Mouse (Mus musculus): ENCODE measurements around the gene Pnp2. TPM values are rescaled to one million over a fixed set of nuclear protein-coding genes. Genes with fewer than 3 reads are reported as not detected.
"Not testable (repeated sequence)": the region's sequence is repeated elsewhere in the genome, so short reads cannot be mapped to it uniquely, and the experiment has no call there.

Gene Pnp2
- total RNA-seq, 2 experiments from 2014 or later = 0.47 TPM; not detected in 1

GRCm38 (mm10) chr14:50969041-50969440 is 13.2 kb downstream of the Pnp2 start:
- intact Hi-C loops (cut with DNase I) = no loop called here
- no peak for DNase-seq
- TF ChIP-seq CTCF (IDR thresholded peaks at IDR 0.05) = no peak
- peak overlapping the region; percentile 55 for H3K27ac ChIP-seq
- peak overlapping the region; percentile 47 for H3K4me3 ChIP-seq

- peak overlapping the region; percentile 55 for H3K27ac ChIP-seq
- H3K4me3 ChIP-seq = peak overlapping the region; percentile 47
- intact Hi-C loops (cut with DNase I) = no loop called here
- no peak for TF ChIP-seq CTCF (IDR thresholded peaks at IDR 0.05)
- peak; percentile 39 for DNase-seq
These were observed 14.1 kb downstream of the Pnp2 start for GRCm38 (mm10) chr14:50969558-50970544.

GRCm38 (mm10) chr14:50970822-50971221 is 15.0 kb downstream of the Pnp2 start:
- TF ChIP-seq CTCF (IDR thresholded peaks at IDR 0.05) = no peak
- no peak overlapping the region for H3K27ac ChIP-seq
- DNase-seq = no peak
- no peak overlapping the region for H3K4me3 ChIP-seq
- intact Hi-C loops (cut with DNase I) = no loop called here

- intact Hi-C loops (cut with DNase I); DNase-seq; H3K4me3 ChIP-seq; H3K27ac ChIP-seq: not testable (repeated sequence)
These were observed 17.3 kb downstream of the Pnp2 start for GRCm38 (mm10) chr14:50973054-50973453.

- intact Hi-C loops (cut with DNase I) = no loop called here
These were observed 17.9 kb downstream of the Pnp2 start for GRCm38 (mm10) chr14:50973700-50974099.

GRCm38 (mm10) chr14:50975001-50975400 is 19.2 kb downstream of the Pnp2 start:
- Histone ChIP-seq H3K27ac (no peak overlapping the region), H3K4me3 (no peak overlapping the region)
- intact Hi-C loops (cut with DNase I) = no loop called here
- no peak for DNase-seq
- no peak for TF ChIP-seq CTCF (IDR thresholded peaks at IDR 0.05)

More at GRCm38 (mm10) chr14:50973700-50974099, 17.9 kb downstream of the Pnp2 start:
- DNase-seq = no peak
- no peak overlapping the region for H3K27ac ChIP-seq
- no peak for TF ChIP-seq CTCF (IDR thresholded peaks at IDR 0.05)
- H3K4me3 ChIP-seq = no peak overlapping the region

- H3K4me3 ChIP-seq = peak overlapping the region; percentile 21
- H3K27ac ChIP-seq = peak overlapping the region; percentile 62
- intact Hi-C loops (cut with DNase I) = loop anchor here (2.0 kb wide), 1 partner anchor 86 kb away; no protein-coding TSS in a partner anchor
These were observed 20.9 kb downstream of the Pnp2 start for GRCm38 (mm10) chr14:50976674-50977073.

GRCm38 (mm10) chr14:50978451-50978850 is 22.7 kb downstream of the Pnp2 start:
- H3K4me3 ChIP-seq; intact Hi-C loops (cut with DNase I); DNase-seq: not testable (repeated sequence)
- H3K27ac ChIP-seq = peak overlapping the region; percentile 62; the same call in 1 of the 2 replicates

More at GRCm38 (mm10) chr14:50976674-50977073, 20.9 kb downstream of the Pnp2 start:
- DNase-seq = peak; percentile 26
- TF ChIP-seq CTCF (IDR thresholded peaks at IDR 0.05) = peak; percentile 49

- no peak for TF ChIP-seq CTCF (IDR thresholded peaks at IDR 0.05)
- intact Hi-C loops (cut with DNase I) = no loop called here
- peak overlapping the region; percentile 62 for H3K27ac ChIP-seq
- no peak overlapping the region for H3K4me3 ChIP-seq
- DNase-seq = no peak
These were observed 23.8 kb downstream of the Pnp2 start for GRCm38 (mm10) chr14:50979631-50980030.

GRCm38 (mm10) chr14:50981207-50981606 is 25.4 kb downstream of the Pnp2 start:
- intact Hi-C loops (cut with DNase I) = no loop called here
- Histone ChIP-seq H3K4me3 (no peak overlapping the region), H3K27ac (peak overlapping the region; percentile 71)
- no peak for DNase-seq
- TF ChIP-seq CTCF (IDR thresholded peaks at IDR 0.05) = no peak

- TF ChIP-seq CTCF (IDR thresholded peaks at IDR 0.05) = no peak
- no peak overlapping the region for H3K4me3 ChIP-seq
- DNase-seq = no peak
- H3K27ac ChIP-seq = peak overlapping the region; percentile 74
- intact Hi-C loops (cut with DNase I) = no loop called here
These were observed 26.0 kb downstream of the Pnp2 start for GRCm38 (mm10) chr14:50981837-50982236.

- TF ChIP-seq CTCF (IDR thresholded peaks at IDR 0.05) = no peak
- H3K4me3 ChIP-seq = no peak overlapping the region
- intact Hi-C loops (cut with DNase I) = no loop called here
- peak; percentile 44 for DNase-seq
- H3K27ac ChIP-seq = peak overlapping the region; percentile 68
These were observed 31.9 kb downstream of the Pnp2 start for GRCm38 (mm10) chr14:50987668-50988067.

GRCm38 (mm10) chr14:50991037-50991436 is 35.2 kb downstream of the Pnp2 start:
- no peak overlapping the region for H3K4me3 ChIP-seq
- no peak overlapping the region; the same call in 1 of the 2 replicates for H3K27ac ChIP-seq
- no peak for DNase-seq
- intact Hi-C loops (cut with DNase I) = no loop called here
- TF ChIP-seq CTCF (IDR thresholded peaks at IDR 0.05) = no peak
